Mouse (Mus musculus) myocyte (in vitro differentiated cells): Measurements from ENCODE around the gene Ddias. TPM values are rescaled to one million over a fixed set of nuclear protein-coding genes. Genes with fewer than 3 reads are reported as not detected.

Experiments used
- H3K27me3 ChIP-seq: one replicate; pipeline ENCODE4 v1.6.1; 2011; ENCODE audit not compliant: control insufficient read depth, insufficient read depth, insufficient read length
- H3K36me3 ChIP-seq: one replicate; pipeline ENCODE4 v1.6.1; 2011; ENCODE audit not compliant: control insufficient read depth, insufficient read depth
- H3K4me2 ChIP-seq: one replicate; pipeline ENCODE4 v1.6.1; 2011; ENCODE audit warnings: low read depth, control low read depth
- H3K4me3 ChIP-seq: one replicate; pipeline ENCODE4 v1.5.1; 2011; ENCODE audit warnings: mild to moderate bottlenecking, control low read depth, moderate library complexity
- H3K79me2 ChIP-seq: one replicate; pipeline ENCODE4 v1.6.1; 2011; ENCODE audit not compliant: control insufficient read depth, insufficient read depth
- H3ac ChIP-seq: one replicate; pipeline ENCODE4 v1.6.1; 2011; ENCODE audit not compliant: control insufficient read depth, insufficient read length
- CEBPB ChIP-seq: IDR thresholded peaks from 2 replicates; pipeline ENCODE4 v1.6.1; 2011; ENCODE audit warnings: mild to moderate bottlenecking, moderate library complexity; ENCODE audit not compliant: poor library complexity, insufficient read depth, severe bottlenecking
- E2F4 ChIP-seq: IDR thresholded peaks from one replicate; pipeline ENCODE4 v1.6.1; 2011; ENCODE audit warnings: mild to moderate bottlenecking, control low read depth, moderate library complexity; ENCODE audit not compliant: insufficient read depth
- MAX ChIP-seq: IDR thresholded peaks from one replicate; pipeline ENCODE4 v1.6.1; 2011; ENCODE audit warnings: low read depth, mild to moderate bottlenecking, control low read depth
- MYOD1 ChIP-seq, 3 experiments: IDR thresholded peaks; one replicate each; pipeline ENCODE4 v1.6.1; 2011; ENCODE audit warnings: control low read depth in 2 of 3, low read depth in 2 of 3, mild to moderate bottlenecking in 2 of 3, moderate library complexity in 1 of 3; ENCODE audit not compliant: insufficient read length in 2 of 3, control insufficient read depth in 1 of 3
- MYOG ChIP-seq, 3 experiments: IDR thresholded peaks; one replicate each; pipeline ENCODE4 v1.6.1; 2011; ENCODE audit warnings: control low read depth in 2 of 3, low read depth in 2 of 3, mild to moderate bottlenecking in 2 of 3; ENCODE audit not compliant: insufficient read length in 2 of 3, control insufficient read depth in 1 of 3, insufficient read depth in 1 of 3
- POLR2A ChIP-seq: IDR thresholded peaks from one replicate; pipeline ENCODE4 v1.6.1; 2011; ENCODE audit warnings: low read depth, mild to moderate bottlenecking, control low read depth, moderate library complexity; ENCODE audit not compliant: insufficient read length
- POLR2AphosphoS2 ChIP-seq: IDR thresholded peaks from one replicate; pipeline ENCODE4 v1.6.1; 2011; ENCODE audit warnings: low read depth, control low read depth; ENCODE audit not compliant: insufficient read length
- REST ChIP-seq: IDR thresholded peaks from one replicate; pipeline ENCODE4 v1.6.1; 2011; ENCODE audit warnings: mild to moderate bottlenecking, control low read depth, moderate library complexity; ENCODE audit not compliant: insufficient read depth, insufficient read length
- SRF ChIP-seq: IDR thresholded peaks from one replicate; pipeline ENCODE4 v1.6.1; 2011; ENCODE audit warnings: low read depth; ENCODE audit not compliant: control insufficient read depth, insufficient read length
- TCF12 ChIP-seq: IDR thresholded peaks from one replicate; pipeline ENCODE4 v1.6.1; 2011; ENCODE audit warnings: mild to moderate bottlenecking, control low read depth; ENCODE audit not compliant: poor library complexity, insufficient read depth, severe bottlenecking
- TCF3 ChIP-seq: IDR thresholded peaks from one replicate; pipeline ENCODE4 v1.6.1; 2011; ENCODE audit warnings: low read depth, control low read depth; ENCODE audit not compliant: insufficient read length
- USF1 ChIP-seq: IDR thresholded peaks from one replicate; pipeline ENCODE4 v1.6.1; 2011; ENCODE audit warnings: low read depth, mild to moderate bottlenecking, control low read depth, moderate library complexity
- polyA plus RNA-seq: library from polyadenylated mRNA; unstranded; fragments of >200 nt; fragmentation: generic; extraction: Trizol; gene quantifications from one replicate; pipeline ENCODE4 v1.2.1, GENCODE M21; 2012; ENCODE audit warnings: missing spikeins

Ddias gene
- polyA plus RNA-seq, 1 experiment: 2.0 TPM

DNA sequence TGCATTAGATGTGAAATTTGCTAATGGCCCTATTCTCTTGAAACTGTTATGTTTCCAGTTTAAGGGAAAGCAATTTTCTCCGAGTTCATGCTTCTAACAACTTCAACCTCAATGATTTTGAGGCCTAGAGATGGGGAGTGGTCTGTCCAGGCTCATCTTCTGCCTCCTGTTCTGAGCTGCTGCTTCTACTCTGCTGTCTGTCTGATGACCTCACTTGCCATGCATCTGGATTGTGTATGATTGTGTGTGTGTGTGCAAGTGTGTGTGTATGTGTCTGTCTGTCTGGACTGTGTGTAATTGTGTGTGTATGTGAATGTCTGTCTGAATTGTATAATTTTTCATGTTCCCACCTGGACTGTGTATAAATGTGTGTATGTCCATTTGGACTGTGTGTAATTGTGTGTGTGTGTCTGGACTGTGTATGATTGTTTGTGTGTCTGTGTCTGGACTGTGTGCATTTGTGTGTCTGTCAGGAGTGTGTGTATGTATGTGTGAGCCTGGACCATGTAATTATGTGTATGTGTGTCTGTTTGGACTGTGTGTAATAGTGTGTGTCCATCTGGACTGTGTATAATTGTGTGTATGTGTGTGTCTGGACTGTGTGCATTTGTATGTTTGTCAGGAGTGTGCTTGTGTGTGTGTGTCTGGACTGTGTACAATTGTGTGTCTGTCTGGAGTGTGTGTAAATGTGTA lies 51.5 kb downstream of the Ddias start:
- Histone ChIP-seq H3K27me3 (no peaks in the 10 kb centered on the region), H3K4me2 (peak overlapping the region; percentile 29), H3K36me3 (no peaks in the 10 kb centered on the region), H3K79me2 (no peaks in the 10 kb centered on the region), H3ac (no peak overlapping the region), H3K4me3 (no peak overlapping the region)
- TF ChIP-seq E2F4 (no peak), REST (no peak), TCF12 (no peak), MYOD1 (IDR thresholded peaks at IDR 0.05; ENCODE audit: control insufficient read depth in 1 of 3, insufficient read length in 2 of 3, low read depth in 2 of 3) (no peak), CEBPB (no peak), POLR2AphosphoS2 (no peak), USF1 (no peak), TCF3 (no peak), SRF (no peak)

DNA sequence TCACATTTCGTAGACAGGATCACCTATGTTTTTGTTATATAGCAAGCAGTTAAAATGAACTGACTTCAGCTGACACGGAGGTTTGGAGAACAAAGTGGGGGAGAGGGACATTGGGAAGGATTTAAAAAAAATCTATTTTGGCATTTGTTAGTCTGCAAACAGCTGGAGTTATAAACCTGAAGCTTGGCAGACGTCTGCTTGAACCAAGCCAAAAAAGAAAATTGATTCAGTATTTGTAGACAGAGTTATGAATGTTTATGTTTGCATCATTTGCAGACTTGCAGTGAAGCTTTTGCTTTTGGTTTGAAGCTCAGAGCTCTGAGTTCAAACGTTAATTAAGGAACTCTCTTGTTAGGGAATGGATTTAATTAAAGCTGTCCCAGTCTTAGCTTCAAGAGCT lies 52.2 kb downstream of the Ddias start:
- TF ChIP-seq CEBPB: no peak
- TF ChIP-seq MAX: no peak
- no peak for TF ChIP-seq MYOD1 (IDR thresholded peaks at IDR 0.05; ENCODE audit: control insufficient read depth in 1 of 3, insufficient read length in 2 of 3, low read depth in 2 of 3)
- no peak for TF ChIP-seq POLR2A
- Histone ChIP-seq H3K4me2 (peak overlapping the region; percentile 29), H3K79me2 (no peaks in the 10 kb centered on the region), H3K36me3 (no peaks in the 10 kb centered on the region), H3ac (no peak overlapping the region), H3K4me3 (no peak overlapping the region), H3K27me3 (no peaks in the 10 kb centered on the region)

DNA sequence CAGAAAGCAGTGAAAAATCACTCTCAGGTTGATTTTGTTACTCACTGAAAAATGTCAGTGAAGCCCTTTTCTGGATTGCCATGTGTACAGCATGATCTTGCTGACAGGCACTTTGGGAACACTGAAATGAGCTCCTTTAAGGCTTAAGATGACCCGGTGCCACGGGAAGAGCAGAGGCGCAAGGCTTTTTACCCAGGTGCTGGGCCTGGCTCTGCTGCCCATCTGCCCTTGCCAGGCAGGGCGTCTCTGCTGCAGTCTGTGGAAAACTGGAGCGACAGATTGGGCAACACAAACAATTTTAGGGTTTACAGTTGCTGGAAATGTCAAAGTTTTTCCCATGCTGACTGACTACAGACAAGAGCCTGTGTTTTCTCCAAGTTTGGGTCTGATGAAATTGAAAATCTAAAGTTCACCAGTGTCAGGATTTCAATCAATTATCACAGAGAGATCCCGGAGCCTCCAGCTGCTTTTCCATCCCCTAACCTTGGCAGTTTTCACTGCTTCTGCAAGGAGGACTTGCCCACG lies 53.0 kb downstream of the Ddias start:
- Histone ChIP-seq H3ac (no peak overlapping the region), H3K36me3 (no peaks in the 10 kb centered on the region), H3K27me3 (no peaks in the 10 kb centered on the region), H3K79me2 (no peaks in the 10 kb centered on the region), H3K4me3 (no peak overlapping the region), H3K4me2 (no peak overlapping the region)
- no peak for TF ChIP-seq POLR2AphosphoS2

DNA sequence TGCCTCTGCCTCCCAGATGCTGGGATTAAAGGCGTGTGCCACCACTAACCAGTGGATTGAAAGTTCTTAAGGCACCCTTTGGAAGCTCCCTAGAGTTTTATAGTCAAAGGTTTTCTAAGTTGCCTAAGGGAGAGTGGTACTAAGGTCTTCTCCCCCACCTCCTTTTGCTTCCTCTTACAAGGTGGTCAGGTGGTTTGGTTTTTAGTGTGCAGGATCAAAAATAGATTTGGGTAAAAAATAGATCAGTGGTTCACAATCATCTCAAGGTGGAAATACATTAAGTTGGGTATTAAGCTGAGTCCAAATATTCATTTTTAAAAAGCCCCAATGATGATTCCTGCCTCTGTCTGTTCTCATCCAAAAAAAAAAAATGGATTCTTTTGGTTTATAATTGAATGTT lies 53.6 kb downstream of the Ddias start:
- H3ac ChIP-seq: no peak overlapping the region
- H3K4me2 ChIP-seq: no peak overlapping the region
- no peaks in the 10 kb centered on the region for H3K36me3 ChIP-seq
- H3K79me2 ChIP-seq: no peaks in the 10 kb centered on the region
- H3K27me3 ChIP-seq: no peaks in the 10 kb centered on the region
- H3K4me3 ChIP-seq: no peak overlapping the region
- TF ChIP-seq POLR2A (no peak), REST (no peak), MYOD1 (IDR thresholded peaks at IDR 0.05; ENCODE audit: control insufficient read depth in 1 of 3, insufficient read length in 2 of 3, low read depth in 2 of 3) (no peak), MAX (no peak), MYOG (IDR thresholded peaks at IDR 0.05; ENCODE audit: control insufficient read depth in 1 of 3, insufficient read depth in 1 of 3, insufficient read length in 2 of 3, low read depth in 2 of 3) (no peak), SRF (no peak)

DNA sequence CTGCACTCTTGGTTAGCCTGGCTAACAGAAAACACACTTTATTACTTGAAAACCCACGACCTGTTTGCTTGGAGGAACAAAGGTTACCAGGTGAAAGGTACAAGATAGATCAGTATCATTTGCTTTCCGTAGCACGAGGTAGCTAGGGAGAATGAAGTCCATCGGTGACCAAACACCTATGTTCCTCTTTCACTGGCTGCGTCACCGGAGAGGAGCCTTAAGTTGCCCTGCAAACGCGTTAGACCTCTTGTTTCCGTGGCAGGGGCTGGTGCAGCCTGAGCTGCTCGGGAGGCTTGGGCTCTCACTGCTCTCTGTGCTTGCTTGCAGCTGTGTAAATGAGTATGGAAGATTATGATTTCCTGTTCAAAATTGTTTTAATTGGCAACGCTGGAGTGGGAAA lies 54.4 kb downstream of the Ddias start:
- no peaks in the 10 kb centered on the region for H3K27me3 ChIP-seq
- H3K4me2 ChIP-seq: no peak overlapping the region
- TF ChIP-seq MAX (no peak), CEBPB (no peak), POLR2A (no peak), USF1 (no peak), TCF12 (no peak), MYOD1 (IDR thresholded peaks at IDR 0.05; ENCODE audit: control insufficient read depth in 1 of 3, insufficient read length in 2 of 3, low read depth in 2 of 3) (no peak), REST (no peak), POLR2AphosphoS2 (no peak), MYOG (IDR thresholded peaks at IDR 0.05; ENCODE audit: control insufficient read depth in 1 of 3, insufficient read depth in 1 of 3, insufficient read length in 2 of 3, low read depth in 2 of 3) (no peak), SRF (no peak), E2F4 (no peak), TCF3 (no peak)
- no peaks in the 10 kb centered on the region for H3K36me3 ChIP-seq
- H3K4me3 ChIP-seq: no peak overlapping the region
- no peaks in the 10 kb centered on the region for H3K79me2 ChIP-seq
- H3ac ChIP-seq: no peak overlapping the region
